Mouse (Mus musculus): ENCODE measurements around the gene Wwtr1.

DNA sequence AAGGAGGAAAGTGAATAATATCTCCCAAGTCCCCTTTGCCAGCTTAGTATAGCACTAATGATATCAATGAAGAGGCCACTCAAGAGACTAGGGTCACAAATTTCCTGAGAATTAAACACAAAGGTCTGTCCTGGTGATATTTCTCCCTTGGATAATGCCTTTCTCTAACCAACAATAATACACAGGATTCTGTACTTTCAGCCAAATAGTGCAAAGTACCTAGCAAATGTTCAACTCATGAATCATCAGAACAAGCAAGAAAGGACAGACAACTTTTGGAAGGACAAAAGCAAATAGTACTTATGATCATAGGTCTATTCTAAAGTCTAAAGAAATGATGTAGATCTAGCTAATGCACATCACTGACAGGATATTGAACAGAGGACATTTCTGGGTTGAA, 19.8 kb upstream of the Wwtr1 start:
- no peak for TF ChIP-seq GATA1 (IDR thresholded peaks at IDR 0.05; ENCODE audit: low read length)
- TF ChIP-seq TAL1 (IDR thresholded peaks at IDR 0.05; ENCODE audit: low read length), result no peak

All from erythroblast, embryonic 14.5 days (primary cell).